Mouse (Mus musculus) forebrain, postnatal 0 days (tissue): ENCODE measurements at regions not wholly inside any gene's neighbourhood (a gene's known extent, or its start where the extent isn't known, plus 50 kb on each side); places are given as distances from the start of the nearest gene placed in this dataset.
"Not testable (repeated sequence)": the region's sequence is repeated elsewhere in the genome, so short reads cannot be mapped to it uniquely, and the experiment has no call there.

Experiments
- ATAC-seq: fragments of 200-750 bp; cut with Nextera tagmentation; 2 replicates; pipeline ENCODE4 v1.8.0; 2017; ENCODE audit warnings: mild to moderate bottlenecking, moderate library complexity
- DNase-seq: peaks from one replicate; pipeline ENCODE4 v3.0.0-alpha.2; 2015
- H3K27ac ChIP-seq: fragments of 300-500 bp; sonication (generic); 2 replicates; pipeline ENCODE4 v1.5.1; 2014; ENCODE audit warnings: low read depth, mild to moderate bottlenecking, antibody characterized with exemption, low read length, moderate library complexity, mixed read lengths
- H3K27me3 ChIP-seq: fragments of 300-500 bp; sonication (generic); 2 replicates; pipeline ENCODE4 v1.6.1; 2014; ENCODE audit warnings: mild to moderate bottlenecking, low read length, mixed read lengths; ENCODE audit not compliant: insufficient read depth
- H3K36me3 ChIP-seq: fragments of 300-500 bp; sonication (generic); 2 replicates; pipeline ENCODE4 v1.6.1; 2014; ENCODE audit warnings: mild to moderate bottlenecking, moderate library complexity; ENCODE audit not compliant: insufficient read depth
- H3K4me1 ChIP-seq: fragments of 300-500 bp; sonication (generic); 2 replicates; pipeline ENCODE4 v1.6.1; 2014; ENCODE audit warnings: antibody characterized with exemption; ENCODE audit not compliant: insufficient read depth
- H3K4me2 ChIP-seq: fragments of 300-500 bp; sonication (generic); 2 replicates; pipeline ENCODE4 v1.6.1; 2014; ENCODE audit warnings: low read depth, mild to moderate bottlenecking, moderate library complexity
- H3K4me3 ChIP-seq: fragments of 300-500 bp; sonication (generic); 2 replicates; pipeline ENCODE4 v1.5.1; 2014; ENCODE audit warnings: low read depth, low read length, mixed read lengths
- H3K9ac ChIP-seq: fragments of 300-500 bp; sonication (generic); 2 replicates; pipeline ENCODE4 v1.6.1; 2014; ENCODE audit warnings: mild to moderate bottlenecking
- H3K9me3 ChIP-seq: fragments of 300-500 bp; sonication (generic); 2 replicates; pipeline ENCODE4 v1.6.1; 2016; ENCODE audit warnings: low read length
- CTCF ChIP-seq: sonication (generic); IDR thresholded peaks from 2 replicates; pipeline ENCODE4 v1.5.1; 2016; ENCODE audit warnings: antibody characterized with exemption, control low read depth, low read depth
- WGBS: fragments of 180-500 bp; shearing (Covaris S2); extraction: QIAGEN DNeasy Blood & Tissue Kit; methylation state at CpG from one replicate; pipeline ENCODE4 v1.1.7; 2014; 5-methylcytosine and 5-hydroxymethylcytosine counted together

DNA sequence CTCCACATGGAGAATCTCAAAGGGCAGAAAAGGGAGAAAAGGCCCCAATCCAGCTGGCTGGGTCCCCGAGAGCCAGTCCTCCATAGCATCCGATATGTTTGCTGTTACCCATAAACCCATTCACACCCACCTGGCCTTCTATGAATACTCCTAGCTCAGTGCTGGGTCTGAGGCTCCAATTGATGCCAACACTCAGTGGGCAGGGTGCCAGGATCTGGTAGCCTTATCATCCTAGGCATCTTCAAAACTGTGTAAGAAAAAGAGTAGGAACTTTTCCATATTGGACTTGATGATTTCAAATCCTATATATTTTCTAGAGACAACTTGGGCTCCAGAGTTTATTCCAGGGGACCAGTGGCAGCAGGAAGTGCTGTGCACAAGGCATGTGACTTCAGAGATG is 462.0 kb upstream of the Arid1b start:
- H3K9me3 ChIP-seq, result no peaks in the 10 kb centered on the region
- H3K4me2 ChIP-seq, result no peak overlapping the region
- no peak for ATAC-seq
- WGBS, result 74% methylated on average over 2 of the region's 2 CpGs
- no peak for TF ChIP-seq CTCF
- no peak overlapping the region for H3K9ac ChIP-seq
- H3K27ac ChIP-seq, result no peak overlapping the region
- no peak overlapping the region for H3K4me3 ChIP-seq
- H3K36me3 ChIP-seq, result no peaks in the 10 kb centered on the region
- H3K27me3 ChIP-seq, result no peaks in the 10 kb centered on the region
- H3K4me1 ChIP-seq, result no peaks in the 10 kb centered on the region
- no peak for DNase-seq

DNA sequence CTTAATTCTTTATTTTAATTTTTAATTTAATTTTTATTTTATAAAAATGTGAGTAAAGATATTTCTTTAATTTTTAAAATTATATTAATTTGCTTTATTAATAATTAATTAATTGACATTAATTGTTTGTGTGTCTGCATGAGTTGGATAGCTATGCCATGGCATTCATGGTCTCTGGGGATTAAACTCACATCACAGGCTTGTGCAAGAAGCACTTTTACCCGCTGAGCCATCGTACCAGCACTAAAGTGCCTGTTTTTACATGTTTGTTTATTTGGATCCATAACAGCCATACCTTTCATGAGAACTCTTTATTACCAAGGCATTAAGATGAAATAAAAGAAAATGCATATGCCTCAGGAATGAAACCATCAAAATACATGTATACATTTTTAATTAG is 453.7 kb upstream of the Arid1b start:
- Histone ChIP-seq H3K4me2 (no peak overlapping the region), H3K4me3 (no peak overlapping the region), H3K36me3 (no peaks in the 10 kb centered on the region), H3K27me3 (no peaks in the 10 kb centered on the region), H3K27ac (no peak overlapping the region), H3K9ac (no peak overlapping the region), H3K9me3 (no peaks in the 10 kb centered on the region), H3K4me1 (no peaks in the 10 kb centered on the region)
- WGBS, result 31% methylated on average over 2 of the region's 2 CpGs
- no peak for TF ChIP-seq CTCF
- DNase-seq (no peak), ATAC-seq (no peak)

DNA sequence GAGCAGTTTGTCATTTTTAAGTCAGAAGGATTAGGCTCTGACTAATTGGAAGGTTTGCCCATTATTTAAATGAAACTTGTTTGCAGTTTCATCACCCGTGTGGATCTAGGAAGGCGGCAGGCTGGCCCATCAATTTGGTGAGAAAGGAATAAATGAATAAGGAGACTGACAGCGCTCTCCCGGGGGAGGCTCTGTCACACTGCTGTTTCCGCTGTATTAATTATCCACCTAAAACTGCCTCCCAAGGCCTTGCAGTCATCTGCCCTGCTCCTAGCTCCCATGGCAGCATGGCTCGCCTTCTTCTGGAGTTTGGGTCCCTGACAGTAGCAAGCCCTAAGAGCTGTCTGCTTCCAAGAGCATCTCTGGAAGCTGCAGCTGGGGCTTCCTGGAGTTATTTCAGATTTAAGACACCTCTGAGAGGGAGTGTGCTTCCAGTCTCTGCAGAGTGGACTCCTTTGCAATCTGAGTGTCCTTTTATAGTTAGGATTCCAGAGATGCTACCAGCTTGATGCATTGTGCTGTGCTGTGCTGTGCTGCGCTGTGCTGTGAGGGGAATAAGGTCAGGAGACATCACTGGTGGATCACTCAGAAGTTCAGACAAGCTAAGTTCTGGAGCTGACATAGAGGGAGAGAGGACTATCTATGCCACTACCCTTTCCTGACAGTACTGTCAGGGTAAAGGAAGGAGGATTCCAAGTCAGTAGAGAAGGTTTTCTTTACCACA is 452.9 kb upstream of the Arid1b start:
- H3K9me3 ChIP-seq, result no peaks in the 10 kb centered on the region
- ATAC-seq (peak; percentile 83), DNase-seq (peak; percentile 32)
- no peak overlapping the region for H3K9ac ChIP-seq
- H3K4me1 ChIP-seq, result no peaks in the 10 kb centered on the region
- no peaks in the 10 kb centered on the region for H3K27me3 ChIP-seq
- no peaks in the 10 kb centered on the region for H3K36me3 ChIP-seq
- H3K4me3 ChIP-seq, result no peak overlapping the region
- no peak overlapping the region for H3K4me2 ChIP-seq
- H3K27ac ChIP-seq, result no peak overlapping the region
- TF ChIP-seq CTCF, result no peak
- 23% methylated on average over 7 of the region's 7 CpGs for WGBS

DNA sequence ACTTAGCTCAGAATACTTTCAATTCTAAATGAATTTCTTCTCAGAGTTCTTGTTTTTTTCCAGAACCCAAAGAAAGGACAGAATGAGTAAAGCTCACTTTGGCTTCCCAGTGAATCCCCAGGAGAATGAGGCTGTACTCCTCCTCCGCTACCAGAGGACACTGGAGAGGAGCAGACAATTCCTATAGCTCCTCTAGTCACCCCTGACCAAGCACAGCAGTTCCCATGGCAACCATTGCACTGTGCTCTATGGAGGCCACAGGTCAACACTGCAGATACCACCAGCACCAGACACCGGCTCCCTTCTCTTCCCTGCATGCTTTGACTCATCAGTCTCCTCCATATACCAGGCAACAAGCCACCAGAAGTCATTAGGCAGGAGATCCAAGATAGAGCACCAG is 447.6 kb upstream of the Arid1b start:
- Histone ChIP-seq H3K4me3 (no peak overlapping the region), H3K4me2 (no peak overlapping the region), H3K4me1 (no peaks in the 10 kb centered on the region), H3K27ac (no peak overlapping the region), H3K9ac (no peak overlapping the region), H3K27me3 (no peaks in the 10 kb centered on the region), H3K9me3 (no peaks in the 10 kb centered on the region), H3K36me3 (no peaks in the 10 kb centered on the region)
- DNase-seq (no peak), ATAC-seq (no peak)
- 66% methylated on average over 2 of the region's 2 CpGs for WGBS
- no peak for TF ChIP-seq CTCF

DNA sequence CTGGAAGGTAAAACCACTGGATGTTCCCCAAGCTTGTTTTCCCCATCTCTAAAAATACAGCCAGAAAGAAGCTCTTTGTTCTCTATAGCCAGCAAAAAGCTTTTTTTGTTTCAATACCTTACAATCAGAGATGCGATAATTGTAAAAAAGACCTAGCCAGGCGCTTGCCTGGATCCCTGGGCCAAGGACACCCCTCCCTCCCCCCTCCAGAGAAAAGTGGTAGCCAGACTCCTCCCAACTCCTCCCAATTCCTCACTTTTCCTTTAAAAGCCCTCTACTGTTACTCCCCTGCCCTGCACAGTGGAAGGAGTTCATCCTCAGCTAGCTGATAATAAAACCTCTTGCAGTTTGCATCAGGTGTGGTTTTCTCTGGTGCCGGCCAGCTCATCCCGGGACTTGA is 441.1 kb upstream of the Arid1b start:
- DNase-seq, H3K4me2 ChIP-seq, H3K27me3 ChIP-seq, H3K4me1 ChIP-seq, H3K4me3 ChIP-seq, H3K9ac ChIP-seq, ATAC-seq, H3K27ac ChIP-seq, H3K9me3 ChIP-seq, H3K36me3 ChIP-seq: not testable (repeated sequence)
- WGBS, result 69% methylated on average over 4 of the region's 4 CpGs

DNA sequence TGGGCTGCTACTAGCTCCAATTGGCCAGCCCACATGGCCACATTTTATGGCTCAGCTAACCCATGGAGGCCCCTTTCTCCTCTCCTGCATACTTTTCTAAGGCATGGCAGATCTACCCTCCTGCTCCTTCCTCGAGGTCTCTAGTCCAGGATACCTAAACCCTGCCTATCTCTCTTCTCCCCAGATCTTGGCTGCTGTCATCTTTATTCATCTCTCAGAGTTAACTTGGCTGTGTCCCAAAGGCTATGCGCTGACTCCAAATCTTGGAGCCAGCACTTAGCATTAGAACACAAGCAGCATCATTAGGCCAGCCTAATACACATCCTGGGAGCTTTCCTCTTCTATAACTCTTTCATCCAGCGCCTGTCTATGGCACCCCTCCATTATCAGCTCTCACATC is 430.5 kb upstream of the Arid1b start:
- ATAC-seq (no peak), DNase-seq (no peak)
- 39% methylated on average over 3 of the region's 3 CpGs for WGBS
- Histone ChIP-seq H3K36me3 (no peaks in the 10 kb centered on the region), H3K4me1 (no peaks in the 10 kb centered on the region), H3K4me3 (no peak overlapping the region), H3K4me2 (no peak overlapping the region), H3K27me3 (no peaks in the 10 kb centered on the region), H3K9me3 (no peaks in the 10 kb centered on the region), H3K9ac (no peak overlapping the region), H3K27ac (no peak overlapping the region)
- no peak for TF ChIP-seq CTCF

DNA sequence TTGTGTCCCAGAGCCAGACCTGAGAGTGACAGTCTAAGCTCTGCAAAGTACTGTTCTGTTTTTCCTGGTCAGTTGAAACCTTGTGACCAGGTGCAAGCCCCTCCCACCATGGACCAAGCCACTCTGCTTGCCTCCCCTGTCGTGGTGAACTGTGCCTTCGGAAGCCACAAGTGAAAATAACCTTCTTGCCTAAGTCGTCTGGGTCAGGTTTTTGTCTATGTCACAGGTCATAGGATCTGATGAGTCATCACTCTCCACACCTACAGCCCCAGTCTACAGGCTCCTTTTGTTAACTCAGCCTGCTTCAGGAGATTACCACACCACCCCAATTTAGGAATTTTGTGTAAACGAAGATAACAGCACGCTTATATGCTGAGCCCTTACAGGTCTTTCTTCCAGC is 417.2 kb upstream of the Arid1b start:
- Histone ChIP-seq H3K27ac (no peak overlapping the region), H3K9me3 (no peaks in the 10 kb centered on the region), H3K27me3 (no peaks in the 10 kb centered on the region), H3K4me2 (no peak overlapping the region), H3K9ac (no peak overlapping the region), H3K4me1 (no peaks in the 10 kb centered on the region), H3K36me3 (no peaks in the 10 kb centered on the region), H3K4me3 (no peak overlapping the region)
- DNase-seq, result no peak
- no peak for ATAC-seq
- no peak for TF ChIP-seq CTCF
- 68% methylated on average over 5 of the region's 5 CpGs for WGBS
